Mouse (Mus musculus) cortical plate, adult 2 months (tissue): ENCODE data around the gene Ripor3.

Source experiments
- CTCF ChIP-seq: fragments of 200-500 bp; IDR thresholded peaks from 2 replicates; pipeline ENCODE4 v1.5.1; 2011; ENCODE audit warnings: mild to moderate bottlenecking, control low read depth, low read length; ENCODE audit not compliant: insufficient read depth; ENCODE audit errors: extremely low read depth
- POLR2A ChIP-seq: fragments of 200-500 bp; IDR thresholded peaks from 2 replicates; pipeline ENCODE4 v1.6.1; 2011; ENCODE audit warnings: mild to moderate bottlenecking, low read length, control low read depth; ENCODE audit not compliant: insufficient read depth; ENCODE audit errors: extremely low read depth

DNA sequence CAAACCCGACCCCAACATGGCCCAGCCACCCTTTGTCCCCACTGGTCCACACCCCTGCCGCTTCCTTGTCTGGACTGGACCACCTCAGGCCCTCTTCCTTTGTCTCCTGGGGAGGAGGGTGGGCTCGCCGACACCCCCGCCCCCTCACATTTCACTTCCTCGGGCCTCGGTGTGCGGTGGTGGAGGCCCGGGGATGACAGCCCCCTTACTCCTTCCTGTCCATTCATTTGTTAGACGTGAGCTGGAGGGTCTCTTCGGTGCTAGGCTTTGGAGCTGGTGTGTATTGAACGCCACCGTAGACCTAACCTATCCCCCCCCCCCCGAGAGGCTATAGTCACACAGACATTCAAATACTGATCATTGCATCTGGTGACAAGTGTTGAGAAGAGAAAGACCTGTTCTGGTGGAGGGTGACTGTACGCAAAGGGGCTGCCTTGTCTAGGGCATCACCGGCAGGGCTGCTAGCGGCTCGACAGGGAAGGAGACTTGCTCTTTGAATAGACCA, 77.6 kb downstream of the Ripor3 start:
- TF ChIP-seq POLR2A (no peak), CTCF (no peak)
